Mouse (Mus musculus) c-Kit-positive CD71-negative TER-119-negative erythroid progenitor cells, embryonic 14.5 days (primary cell): Measurements from ENCODE around the gene Ccr7.

ENCODE experiments used
- DNase-seq: peaks from one replicate; pipeline ENCODE4 v3.0.0-alpha.2; 2013; ENCODE audit warnings: low read depth

Gene Ccr7

GRCm38 (mm10) chr11:99115940-99116339 lies 38.9 kb downstream of the Ccr7 start:
- DNase-seq, result no peak

- DNase-seq, result no peak
Measured at GRCm38 (mm10) chr11:99113111-99113510, 41.8 kb downstream of the Ccr7 start.

- no peak for DNase-seq
Measured at GRCm38 (mm10) chr11:99112700-99113099, 42.2 kb downstream of the Ccr7 start.

GRCm38 (mm10) chr11:99111631-99112030 lies 43.2 kb downstream of the Ccr7 start:
- DNase-seq, result no peak

- DNase-seq, result no peak
Measured at GRCm38 (mm10) chr11:99111155-99111554, 43.7 kb downstream of the Ccr7 start.

- no peak for DNase-seq
Measured at GRCm38 (mm10) chr11:99110370-99111110, 44.3 kb downstream of the Ccr7 start.

GRCm38 (mm10) chr11:99108296-99108695 lies 46.6 kb downstream of the Ccr7 start:
- DNase-seq, result no peak

GRCm38 (mm10) chr11:99105981-99106726 lies 48.7 kb downstream of the Ccr7 start:
- no peak for DNase-seq

- DNase-seq, result no peak
Measured at GRCm38 (mm10) chr11:99104609-99105410, 50.1 kb downstream of the Ccr7 start.

GRCm38 (mm10) chr11:99102575-99103270 lies 52.2 kb downstream of the Ccr7 start:
- no peak for DNase-seq

GRCm38 (mm10) chr11:99101693-99102092 lies 53.2 kb downstream of the Ccr7 start:
- DNase-seq, result no peak

- no peak for DNase-seq
Measured at GRCm38 (mm10) chr11:99100215-99100614, 54.7 kb downstream of the Ccr7 start.

- DNase-seq, result no peak
Measured at GRCm38 (mm10) chr11:99099516-99099915, 55.4 kb downstream of the Ccr7 start.

GRCm38 (mm10) chr11:99098924-99099323 lies 56.0 kb downstream of the Ccr7 start:
- DNase-seq, result no peak

GRCm38 (mm10) chr11:99096996-99097774 lies 57.7 kb downstream of the Ccr7 start:
- DNase-seq, result no peak

- DNase-seq, result no peak
Measured at GRCm38 (mm10) chr11:99096417-99096816, 58.5 kb downstream of the Ccr7 start.

GRCm38 (mm10) chr11:99095759-99096158 lies 59.1 kb downstream of the Ccr7 start:
- DNase-seq, result no peak

GRCm38 (mm10) chr11:99094911-99095676 lies 59.8 kb downstream of the Ccr7 start:
- DNase-seq, result no peak
